Mouse (Mus musculus) embryo, embryonic 11 days (tissue): Measurements from ENCODE around the gene Serpina3m.
"Not testable (repeated sequence)": the region's sequence is repeated elsewhere in the genome, so short reads cannot be mapped to it uniquely, and the experiment has no call there.

ENCODE experiments used
- DNase-seq: peaks from one replicate; pipeline ENCODE4 v3.0.0-alpha.2; 2015

Serpina3m gene

GRCm38 (mm10) chr12:104391057-104391456 is 52.8 kb downstream of the Serpina3m start:
- DNase-seq = not testable (repeated sequence)

- DNase-seq = no peak
Measured at GRCm38 (mm10) chr12:104403968-104404367, 65.7 kb downstream of the Serpina3m start.

- DNase-seq = no peak
Measured at GRCm38 (mm10) chr12:104406454-104406885, 68.2 kb downstream of the Serpina3m start, which contains the start of gene Serpina3n. Gene Serpina3n (plus strand): TSS chr12:104406729.

GRCm38 (mm10) chr12:104412507-104412906 is 74.2 kb downstream of the Serpina3m start:
- no peak for DNase-seq

- no peak for DNase-seq
Measured at GRCm38 (mm10) chr12:104414576-104414975, 76.3 kb downstream of the Serpina3m start.

- peak; percentile 12 for DNase-seq
Measured at GRCm38 (mm10) chr12:104415625-104416315, 77.5 kb downstream of the Serpina3m start.

- peak; percentile 89 for DNase-seq
Measured at GRCm38 (mm10) chr12:104418340-104419135, 80.3 kb downstream of the Serpina3m start.

GRCm38 (mm10) chr12:104419136-104419462 is 80.8 kb downstream of the Serpina3m start:
- DNase-seq = peak; percentile 45

GRCm38 (mm10) chr12:104422615-104423392 is 84.5 kb downstream of the Serpina3m start:
- DNase-seq = no peak

GRCm38 (mm10) chr12:104425591-104425990 is 87.3 kb downstream of the Serpina3m start:
- DNase-seq = no peak

GRCm38 (mm10) chr12:104426915-104427314 is 88.6 kb downstream of the Serpina3m start:
- DNase-seq = peak; percentile 75

- DNase-seq = no peak
Measured at GRCm38 (mm10) chr12:104431359-104431758, 93.1 kb downstream of the Serpina3m start.

- peak; percentile 24 for DNase-seq
Measured at GRCm38 (mm10) chr12:104433214-104433613, 94.9 kb downstream of the Serpina3m start.

- peak; percentile 43 for DNase-seq
Measured at GRCm38 (mm10) chr12:104433951-104434735, 95.9 kb downstream of the Serpina3m start.

- DNase-seq = peak; percentile 86
Measured at GRCm38 (mm10) chr12:104440087-104440760, 101.9 kb downstream of the Serpina3m start.

- DNase-seq = no peak
Measured at GRCm38 (mm10) chr12:104443716-104444115, 105.4 kb downstream of the Serpina3m start.
